In genomic region chr2:27572928-27573627, GRCm38 (mm10) we compare ENCODE assay signal across 8 mouse cellular contexts. TPM values are rescaled to one million over a fixed set of nuclear protein-coding genes. Genes with fewer than 3 reads are reported as not detected.
DNase-seq lines count a peak whose midpoint lies in the region; ATAC-seq and TF ChIP-seq lines count a peak whose summit lies in the region.

No protein-coding gene starts in this region.

- peak; percentile 51 for DNase-seq in 3T3-L1 (ENCODE audit: low read depth, low spot score)
- peak; percentile 84 for DNase-seq in adipocyte (ENCODE audit: low spot score)
- DNase-seq in heart, postnatal 0 days (ENCODE audit: low spot score) = peak; percentile 84
- peak; percentile 67 to 73 for DNase-seq in kidney, postnatal 36 days
- DNase-seq in lung, adult 18-20 months = peak; percentile 91 to 94
- DNase-seq in retina, postnatal 1 day = peak; percentile 93
- no peak for DNase-seq in natural killer cell, adult 2 months (ENCODE audit: low spot score in 2 of 2)

- no peak for TF ChIP-seq EP300 in heart, postnatal 0 days (IDR thresholded peaks at IDR 0.05; ENCODE audit: low read depth)

- 10% methylated on average over 18 of the region's 18 CpGs for WGBS in forebrain, embryonic 15.5 days
- 33% methylated on average over 18 of the region's 18 CpGs for WGBS in heart, postnatal 0 days

- peak overlapping the region; percentile 84 for H3K27ac ChIP-seq in forebrain, embryonic 15.5 days (replicated peaks)
- peak overlapping the region; percentile 72 for H3K27ac ChIP-seq in heart, postnatal 0 days (ENCODE audit: low read depth)

- H3K4me1 ChIP-seq in forebrain, embryonic 15.5 days = peaks cover 22% of the 10 kb centered on the region
- peaks cover 11% of the 10 kb centered on the region for H3K4me1 ChIP-seq in heart, postnatal 0 days (ENCODE audit: control insufficient read depth, insufficient read depth)

- no peak overlapping the region for H3K9ac ChIP-seq in forebrain, embryonic 15.5 days (replicated peaks)
- no peak overlapping the region for H3K9ac ChIP-seq in heart, postnatal 0 days (replicated peaks; ENCODE audit: low read depth, low read length)

- peak overlapping the region; percentile 35 for H3K4me2 ChIP-seq in forebrain, embryonic 15.5 days (replicated peaks)
- H3K4me2 ChIP-seq in heart, postnatal 0 days (ENCODE audit: low read depth, low read length) = peak overlapping the region; percentile 23; the same call in 1 of the 2 replicates

- no peak for TF ChIP-seq CTCF in heart, postnatal 0 days (IDR thresholded peaks at IDR 0.05; ENCODE audit: low read depth)

- peak; percentile 96 for ATAC-seq in forebrain, embryonic 15.5 days (replicated peaks)
- ATAC-seq in heart, postnatal 0 days (ENCODE audit: insufficient read depth, low read depth) = peak; percentile 84

- no peaks in the 10 kb centered on the region for H3K9me3 ChIP-seq in forebrain, embryonic 15.5 days
- H3K9me3 ChIP-seq in heart, postnatal 0 days (replicated peaks; ENCODE audit: control insufficient read depth, low read length) = no peaks in the 10 kb centered on the region

- peaks cover 42% of the 10 kb centered on the region for H3K27me3 ChIP-seq in forebrain, embryonic 15.5 days
- no peaks in the 10 kb centered on the region for H3K27me3 ChIP-seq in heart, postnatal 0 days (ENCODE audit: control insufficient read depth, insufficient read depth, low read length)

- H3K4me3 ChIP-seq in forebrain, embryonic 15.5 days = peak overlapping the region; percentile 9; the same call in 1 of the 2 replicates
- H3K4me3 ChIP-seq in heart, postnatal 0 days (ENCODE audit: low read depth, low read length) = no peak overlapping the region

- H3K36me3 ChIP-seq in forebrain, embryonic 15.5 days = no peaks in the 10 kb centered on the region
- H3K36me3 ChIP-seq in heart, postnatal 0 days (replicated peaks; ENCODE audit: control insufficient read depth, insufficient read depth, low read length) = no peaks in the 10 kb centered on the region

RNA-seq across cellular contexts. Expression of gene Wdr5, which starts 58.1 kb away (rescaled TPM):
- 50.5 and 55.4 TPM in 2 replicates for polyA plus RNA-seq in forebrain, embryonic 15.5 days (2015; fragmentation: Nextera tagmentation; extraction: Ambion mirVana)
- total RNA-seq in heart, postnatal 0 days (2014; rRNA removed; ENCODE audit: low replicate concordance) = 21.8 and 31.7 TPM in 2 replicates
- 17.1 and 17.8 TPM in 2 replicates for polyA plus RNA-seq in heart, postnatal 0 days (2015; fragmentation: Nextera tagmentation; extraction: Ambion mirVana)

Comparison
In these comparisons a context has a peak if more than half of its experiments do, and no peak if none do; other contexts are left out.
1. DNase-seq: peak in 3T3-L1 (single experiment), adipocyte (single experiment), heart, postnatal 0 days (single experiment), kidney, postnatal 36 days (2 of 2), lung, adult 18-20 months (2 of 2) and retina, postnatal 1 day (single experiment); none in natural killer cell, adult 2 months (0 of 2).